Mouse (Mus musculus): ENCODE results near the gene Phactr2.

GRCm38 (mm10) chr10:13314999-13315398 lies 159.2 kb downstream of the Phactr2 start:
- TF ChIP-seq CTCF (IDR thresholded peaks at IDR 0.05) (no peak), EP300 (IDR thresholded peaks at IDR 0.05) (no peak)

Measured in lung, postnatal 0 days (tissue).